Mouse (Mus musculus) hindlimb bud, embryonic 11.5 days (tissue): ENCODE measurements at regions not wholly inside any gene's neighbourhood (a gene's known extent, or its start where the extent isn't known, plus 50 kb on each side); places are given as distances from the start of the nearest gene placed in this dataset.

Source experiments
- DNase-seq: peaks from one replicate; pipeline ENCODE4 v3.0.0-alpha.2; 2012; ENCODE audit warnings: low read depth, low spot score; ENCODE audit errors: extremely low spot score

- DNase-seq = no peak
Measured at GRCm38 (mm10) chr5:42364116-42364515, 296.4 kb downstream of the Gm16223 start.

GRCm38 (mm10) chr5:42387959-42388358 is 320.2 kb downstream of the Gm16223 start:
- no peak for DNase-seq

GRCm38 (mm10) chr5:42396695-42397094 is 328.9 kb downstream of the Gm16223 start:
- no peak for DNase-seq

GRCm38 (mm10) chr5:42409981-42410380 is 342.2 kb downstream of the Gm16223 start:
- no peak for DNase-seq

GRCm38 (mm10) chr5:42412296-42412695 is 344.5 kb downstream of the Gm16223 start:
- DNase-seq = peak; percentile 14

- DNase-seq = no peak
Measured at GRCm38 (mm10) chr5:42425902-42426301, 358.1 kb downstream of the Gm16223 start.

- no peak for DNase-seq
Measured at GRCm38 (mm10) chr5:42433147-42433546, 365.4 kb downstream of the Gm16223 start.

- no peak for DNase-seq
Measured at GRCm38 (mm10) chr5:42448644-42449043, 380.9 kb downstream of the Gm16223 start.

GRCm38 (mm10) chr5:42449581-42449980 is 381.8 kb downstream of the Gm16223 start:
- DNase-seq = no peak

- no peak for DNase-seq
Measured at GRCm38 (mm10) chr5:42453707-42454106, 385.9 kb downstream of the Gm16223 start.

GRCm38 (mm10) chr5:42461195-42461594 is 393.4 kb downstream of the Gm16223 start:
- no peak for DNase-seq

GRCm38 (mm10) chr5:42464814-42465213 is 397.1 kb downstream of the Gm16223 start:
- no peak for DNase-seq

- peak; percentile 2 for DNase-seq
Measured at GRCm38 (mm10) chr5:42473493-42473892, 405.7 kb downstream of the Gm16223 start.

GRCm38 (mm10) chr5:42502124-42502801 is 434.5 kb downstream of the Gm16223 start:
- no peak for DNase-seq

GRCm38 (mm10) chr5:42502802-42503136 is 435.0 kb downstream of the Gm16223 start:
- DNase-seq = no peak

GRCm38 (mm10) chr5:42509200-42509599 is 441.4 kb downstream of the Gm16223 start:
- no peak for DNase-seq

GRCm38 (mm10) chr5:42523116-42524113 is 455.7 kb downstream of the Gm16223 start:
- DNase-seq = no peak

GRCm38 (mm10) chr5:42525431-42525830 is 457.7 kb downstream of the Gm16223 start:
- no peak for DNase-seq

GRCm38 (mm10) chr5:42560537-42560936 is 492.8 kb downstream of the Gm16223 start:
- DNase-seq = no peak

GRCm38 (mm10) chr5:42563406-42563805 is 495.6 kb downstream of the Gm16223 start:
- no peak for DNase-seq

GRCm38 (mm10) chr5:42575971-42576370 is 508.2 kb downstream of the Gm16223 start:
- DNase-seq = no peak

- no peak for DNase-seq
Measured at GRCm38 (mm10) chr5:42578208-42578844, 510.6 kb downstream of the Gm16223 start.
